Mouse (Mus musculus) heart, postnatal 0 days (tissue): Measurements from ENCODE around the gene Aqp6. TPM values are rescaled to one million over a fixed set of nuclear protein-coding genes. Genes with fewer than 3 reads are reported as not detected.
A peak's percentile ranks its signal among the peaks of the same experiment; 100 is the strongest.

Experiments used
- ATAC-seq: fragments of 200-750 bp; cut with Nextera tagmentation; 2 replicates; pipeline ENCODE4 v1.8.0; 2017; ENCODE audit warnings: low read depth, moderate number of reproducible peaks, moderate library complexity; ENCODE audit not compliant: insufficient read depth
- DNase-seq: peaks from one replicate; pipeline ENCODE4 v3.0.0-alpha.2; 2016; ENCODE audit warnings: low spot score
- H3K27ac ChIP-seq: fragments of 300-500 bp; sonication (generic); 2 replicates; pipeline ENCODE4 v1.5.1; 2014; ENCODE audit warnings: low read depth, mild to moderate bottlenecking
- H3K27me3 ChIP-seq: fragments of 300-500 bp; sonication (generic); 2 replicates; pipeline ENCODE4 v1.6.1; 2014; ENCODE audit warnings: low read length, mixed read lengths; ENCODE audit not compliant: control insufficient read depth, insufficient read depth
- H3K36me3 ChIP-seq: fragments of 300-500 bp; sonication (generic); replicated peaks from 2 replicates; pipeline ENCODE4 v1.6.1; 2014; ENCODE audit warnings: low read length, mixed read lengths; ENCODE audit not compliant: control insufficient read depth, insufficient read depth
- H3K4me1 ChIP-seq: fragments of 300-500 bp; sonication (generic); 2 replicates; pipeline ENCODE4 v1.6.1; 2014; ENCODE audit warnings: antibody characterized with exemption; ENCODE audit not compliant: control insufficient read depth, insufficient read depth
- H3K4me2 ChIP-seq: fragments of 300-500 bp; sonication (generic); 2 replicates; pipeline ENCODE4 v1.6.1; 2014; ENCODE audit warnings: low read depth, mild to moderate bottlenecking, low read length, moderate library complexity
- H3K4me3 ChIP-seq: fragments of 300-500 bp; sonication (generic); 2 replicates; pipeline ENCODE4 v1.5.1; 2014; ENCODE audit warnings: low read depth, low read length
- H3K9ac ChIP-seq: fragments of 300-500 bp; sonication (generic); replicated peaks from 2 replicates; pipeline ENCODE4 v1.6.1; 2014; ENCODE audit warnings: low read depth, low read length, mixed read lengths
- H3K9me3 ChIP-seq: fragments of 300-500 bp; sonication (generic); replicated peaks from 2 replicates; pipeline ENCODE4 v1.6.1; 2016; ENCODE audit warnings: low read length; ENCODE audit not compliant: control insufficient read depth
- CTCF ChIP-seq: IDR thresholded peaks from 2 replicates; pipeline ENCODE4 v1.5.1; 2016; ENCODE audit warnings: antibody characterized with exemption, control low read depth, low read depth
- EP300 ChIP-seq: IDR thresholded peaks from 2 replicates; pipeline ENCODE4 v1.6.1; 2016; ENCODE audit warnings: antibody characterized with exemption, low read depth
- WGBS: fragments of 180-500 bp; shearing (Covaris S2); extraction: QIAGEN DNeasy Blood & Tissue Kit; methylation state at CpG from one replicate; pipeline ENCODE4 v1.1.7; 2014; 5-methylcytosine and 5-hydroxymethylcytosine counted together
- polyA plus RNA-seq: library from polyadenylated mRNA; unstranded; fragments of >200 nt; fragmentation: Nextera tagmentation; extraction: Ambion mirVana; gene quantifications from 2 replicates; pipeline ENCODE4 v1.2.1, GENCODE M21; 2015
- total RNA-seq: library from RNA; depleted of rRNA; stranded (reverse); fragments of >200 nt; gene quantifications from 2 replicates; pipeline ENCODE4 v1.2.3, GENCODE M21; 2014; ENCODE audit warnings: low replicate concordance

Gene Aqp6
- total and polyA plus RNA-seq, 2 experiments from 2014 or later, result not detected

DNA sequence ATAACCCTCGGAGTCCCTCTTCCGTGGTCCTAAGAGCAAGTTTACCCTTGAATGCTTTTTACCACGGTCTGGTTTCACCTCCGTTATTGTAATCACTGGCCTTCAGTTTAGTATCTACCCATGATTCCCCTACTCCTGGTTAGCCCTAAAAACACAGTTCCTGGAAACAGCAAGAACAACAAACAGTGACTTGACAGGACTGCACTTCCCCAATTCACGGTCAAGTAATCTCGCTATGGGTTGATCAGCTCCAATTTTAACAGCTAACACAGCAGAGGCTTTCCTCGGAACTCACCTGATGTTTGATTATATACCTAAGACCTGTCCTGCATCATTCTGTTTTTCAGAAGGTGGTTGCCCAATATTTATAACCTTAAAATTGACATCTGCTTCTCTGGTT, 33.5 kb downstream of the Aqp6 start:
- Histone ChIP-seq H3K9ac (no peak overlapping the region), H3K4me2 (no peak overlapping the region), H3K4me1 (no peaks in the 10 kb centered on the region), H3K27ac (no peak overlapping the region), H3K27me3 (no peaks in the 10 kb centered on the region), H3K36me3 (peaks cover 85% of the 10 kb centered on the region), H3K4me3 (no peak overlapping the region), H3K9me3 (no peaks in the 10 kb centered on the region)
- ATAC-seq (no peak), DNase-seq (no peak)
- TF ChIP-seq CTCF (no peak), EP300 (no peak)
- 93% methylated on average over 7 of the region's 7 CpGs for WGBS

- H3K4me3 ChIP-seq, result no peak overlapping the region
- DNase-seq, result no peak
- H3K27ac ChIP-seq, result no peak overlapping the region
- H3K4me2 ChIP-seq, result no peak overlapping the region
- H3K27me3 ChIP-seq, result no peaks in the 10 kb centered on the region
- TF ChIP-seq EP300 (no peak), CTCF (no peak)
- peaks cover 72% of the 10 kb centered on the region for H3K36me3 ChIP-seq
- H3K9ac ChIP-seq, result no peak overlapping the region
- ATAC-seq, result no peak
- H3K9me3 ChIP-seq, result no peaks in the 10 kb centered on the region
- no peaks in the 10 kb centered on the region for H3K4me1 ChIP-seq
- WGBS, result 93% methylated on average over 12 of the region's 12 CpGs
Measured at GRCm38 (mm10) chr15:99637405-99638123, 36.4 kb downstream of the Aqp6 start.

DNA sequence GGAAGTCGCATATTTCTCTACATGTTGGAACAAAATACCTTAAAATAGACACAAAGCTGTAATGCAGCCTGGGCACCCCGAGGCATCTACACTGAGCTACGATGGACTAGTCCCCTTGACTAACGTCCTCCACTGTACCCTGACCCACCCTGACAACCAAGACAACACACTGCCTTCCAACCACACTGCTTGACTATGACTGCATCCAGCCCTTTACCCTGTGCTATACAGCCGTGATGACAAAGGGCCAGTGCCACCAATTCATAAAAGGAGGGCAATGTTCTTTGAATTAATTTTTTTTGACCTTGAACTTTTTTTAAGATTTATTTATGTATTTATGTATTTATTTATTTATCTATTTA, 36.9 kb downstream of the Aqp6 start:
- WGBS, result 84% methylated on average over 5 of the region's 5 CpGs
- Histone ChIP-seq H3K4me2 (no peak overlapping the region), H3K27ac (no peak overlapping the region), H3K4me1 (no peaks in the 10 kb centered on the region), H3K9me3 (no peaks in the 10 kb centered on the region), H3K27me3 (no peaks in the 10 kb centered on the region), H3K36me3 (peaks cover 67% of the 10 kb centered on the region), H3K4me3 (no peak overlapping the region), H3K9ac (no peak overlapping the region)
- ATAC-seq, result no peak
- TF ChIP-seq EP300, result no peak
- TF ChIP-seq CTCF, result no peak
- DNase-seq, result no peak

- no peak for DNase-seq
Measured at GRCm38 (mm10) chr15:99642622-99643021, 41.4 kb downstream of the Aqp6 start.

GRCm38 (mm10) chr15:99643832-99644231, 42.6 kb downstream of the Aqp6 start:
- ATAC-seq (no peak), DNase-seq (no peak)
- 72% methylated on average over 10 of the region's 10 CpGs for WGBS
- H3K4me3 ChIP-seq, result no peak overlapping the region
- TF ChIP-seq CTCF (no peak), EP300 (no peak)
- H3K9me3 ChIP-seq, result no peaks in the 10 kb centered on the region
- peaks cover 21% of the 10 kb centered on the region for H3K4me1 ChIP-seq
- H3K36me3 ChIP-seq, result peaks cover 20% of the 10 kb centered on the region
- no peak overlapping the region for H3K4me2 ChIP-seq
- H3K27ac ChIP-seq, result no peak overlapping the region
- no peaks in the 10 kb centered on the region for H3K27me3 ChIP-seq
- no peak overlapping the region for H3K9ac ChIP-seq

More at GRCm38 (mm10) chr15:99642622-99643021, 41.4 kb downstream of the Aqp6 start:
- H3K9me3 ChIP-seq, result no peaks in the 10 kb centered on the region
- TF ChIP-seq CTCF (no peak), EP300 (no peak)
- H3K4me2 ChIP-seq, result no peak overlapping the region
- ATAC-seq, result no peak
- no peak overlapping the region for H3K27ac ChIP-seq
- peaks cover 26% of the 10 kb centered on the region for H3K36me3 ChIP-seq
- no peak overlapping the region for H3K4me3 ChIP-seq
- H3K27me3 ChIP-seq, result no peaks in the 10 kb centered on the region
- H3K4me1 ChIP-seq, result peaks cover 16% of the 10 kb centered on the region
- no peak overlapping the region for H3K9ac ChIP-seq
- WGBS, result 75% methylated on average over 6 of the region's 6 CpGs

DNA sequence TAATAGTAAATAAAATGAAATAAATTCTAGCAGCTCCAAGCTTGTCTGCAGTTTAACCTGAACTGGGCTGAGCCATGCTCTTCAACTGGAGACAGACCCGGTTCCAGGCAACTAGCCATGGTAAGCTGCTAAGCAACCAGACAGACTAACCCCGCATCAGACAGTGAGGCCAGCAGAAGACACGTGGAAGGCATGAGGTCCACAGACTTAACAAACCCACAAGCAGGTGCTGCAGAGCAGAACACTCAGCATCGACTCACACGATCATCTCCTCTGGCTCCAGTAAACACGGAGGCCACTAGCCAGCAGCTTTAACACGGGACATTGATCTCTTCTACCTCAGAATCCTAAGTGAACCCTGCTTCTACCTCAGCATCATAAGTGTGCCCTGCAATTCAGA, 43.6 kb downstream of the Aqp6 start:
- Histone ChIP-seq H3K36me3 (peaks cover 14% of the 10 kb centered on the region), H3K27me3 (no peaks in the 10 kb centered on the region), H3K9ac (0 out of 2 replicates have a peak overlapping the region, but pooled peaks have one; percentile 20), H3K4me1 (peaks cover 29% of the 10 kb centered on the region), H3K9me3 (no peaks in the 10 kb centered on the region), H3K4me3 (no peak overlapping the region), H3K4me2 (no peak overlapping the region), H3K27ac (no peak overlapping the region)
- TF ChIP-seq EP300 (no peak), CTCF (no peak)
- DNase-seq, result no peak
- 48% methylated on average over 7 of the region's 7 CpGs for WGBS
- peak; percentile 52; the same call in 1 of the 2 replicates for ATAC-seq
